8 mouse cellular contexts compared by ENCODE assay signal in the genomic region with DNA sequence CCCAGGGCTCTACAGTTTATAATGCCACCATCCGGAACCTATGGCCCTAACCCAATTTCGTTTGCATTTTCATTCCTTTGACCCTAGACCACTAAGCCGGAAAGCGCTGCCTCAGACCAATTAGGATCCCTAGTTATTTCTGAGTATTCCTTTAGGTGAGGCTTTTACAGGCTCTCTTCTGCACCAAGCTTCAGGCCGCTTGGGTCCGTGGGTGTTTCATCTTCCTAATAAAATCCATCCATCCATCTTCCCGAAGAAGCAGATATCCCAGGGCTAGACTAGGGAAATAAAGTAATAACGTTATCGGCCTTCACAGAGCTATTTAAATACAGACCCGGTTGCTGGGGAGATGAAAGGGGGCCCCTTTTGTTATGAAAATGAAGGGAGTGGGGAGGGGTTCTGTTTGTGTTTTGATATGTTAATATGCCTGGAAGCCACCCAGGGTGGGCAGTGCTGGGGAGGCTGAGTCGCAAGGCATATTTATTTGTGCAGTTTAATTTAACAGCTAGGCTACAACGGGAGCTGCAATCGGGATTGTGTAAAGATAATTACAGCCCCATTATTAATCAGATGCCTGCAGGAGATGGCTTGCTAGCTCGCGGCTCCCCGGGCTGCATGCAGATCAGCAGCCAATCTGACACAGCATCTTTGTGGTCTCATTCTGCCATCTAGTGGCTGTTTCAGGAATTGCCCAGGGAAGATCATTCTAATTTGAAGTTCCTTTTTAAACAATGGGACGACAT.
DNase-seq lines count a peak whose midpoint lies in the region; ATAC-seq lines count a peak whose summit lies in the region.

No protein-coding gene starts in this region.

- peak; percentile 35 for DNase-seq in adrenal gland, adult 8-10 months
- DNase-seq in embryo, embryonic 10.5 days (ENCODE audit: low spot score) = peak; percentile 96
- DNase-seq in gastrocnemius, postnatal 25 days = peak; percentile 48
- DNase-seq in left cerebral cortex, postnatal 10 days (ENCODE audit: extremely low spot score in 1 of 2, low spot score in 2 of 2) = peak; percentile 83 to 90
- DNase-seq in mesoderm, embryonic 11.5 days (ENCODE audit: low read depth, low spot score) = peak; percentile 89
- peak; percentile 84 for DNase-seq in right cerebral cortex, postnatal 14 days
- peak; percentile 65 for DNase-seq in yolk sac, embryonic 10.5 days (ENCODE audit: low spot score)

- no peak overlapping the region for H3K9ac ChIP-seq in intestine, embryonic 15.5 days

- H3K9me3 ChIP-seq in intestine, embryonic 15.5 days = no peaks in the 10 kb centered on the region

- H3K4me2 ChIP-seq in intestine, embryonic 15.5 days (replicated peaks) = peak overlapping the region; percentile 71

- no peak overlapping the region for H3K27ac ChIP-seq in intestine, embryonic 15.5 days

- intact Hi-C loops in left cerebral cortex, postnatal 10 days (cut with DNase I) = loop anchor here (2.0 to 10.0 kb wide), 4 partner anchors 24 to 916 kb away; no protein-coding TSS in a partner anchor

- peaks cover 10% of the 10 kb centered on the region; the same call in 1 of the 2 replicates for H3K4me1 ChIP-seq in intestine, embryonic 15.5 days (replicated peaks)

- ATAC-seq in intestine, embryonic 15.5 days = peak; percentile 56; the same call in 1 of the 2 replicates

- peak overlapping the region; percentile 30; the same call in 1 of the 2 replicates for H3K4me3 ChIP-seq in intestine, embryonic 15.5 days (replicated peaks)

- H3K27me3 ChIP-seq in intestine, embryonic 15.5 days (replicated peaks) = no peaks in the 10 kb centered on the region

- 6% methylated on average over 17 of the region's 17 CpGs for WGBS in intestine, embryonic 15.5 days

- no peaks in the 10 kb centered on the region for H3K36me3 ChIP-seq in intestine, embryonic 15.5 days

Comparison
In these comparisons a context has a peak if more than half of its experiments do, and no peak if none do; other contexts are left out.
1. DNase-seq: peak in every context shown above with its lines; median percentile 96 in embryo, embryonic 10.5 days; 89 in mesoderm, embryonic 11.5 days; 86 in left cerebral cortex, postnatal 10 days; 84 in right cerebral cortex, postnatal 14 days; 65 in yolk sac, embryonic 10.5 days; 48 in gastrocnemius, postnatal 25 days; 35 in adrenal gland, adult 8-10 months.